Mouse (Mus musculus) forebrain, embryonic 13.5 days (tissue): ENCODE results near the gene Fnbp1l. TPM values are rescaled to one million over a fixed set of nuclear protein-coding genes. Genes with fewer than 3 reads are reported as not detected.

Source experiments
- ATAC-seq: fragments of 200-750 bp; cut with Nextera tagmentation; 2 replicates; pipeline ENCODE4 v1.8.0; 2017
- H3K27ac ChIP-seq: fragments of 300-500 bp; sonication (generic); 2 replicates; pipeline ENCODE4 v1.5.1; 2015; ENCODE audit warnings: inconsistent platforms, mild to moderate bottlenecking, moderate library complexity
- H3K27me3 ChIP-seq: fragments of 300-500 bp; sonication (generic); 2 replicates; pipeline ENCODE4 v1.6.1; 2015; ENCODE audit warnings: mild to moderate bottlenecking, inconsistent platforms
- H3K36me3 ChIP-seq: fragments of 300-500 bp; sonication (generic); 2 replicates; pipeline ENCODE4 v1.6.1; 2015; ENCODE audit warnings: mild to moderate bottlenecking, inconsistent platforms; ENCODE audit not compliant: poor library complexity, severe bottlenecking
- H3K4me1 ChIP-seq: fragments of 300-500 bp; sonication (generic); 2 replicates; pipeline ENCODE4 v1.6.1; 2015; ENCODE audit warnings: inconsistent platforms
- H3K4me2 ChIP-seq: fragments of 300-500 bp; sonication (generic); 2 replicates; pipeline ENCODE4 v1.6.1; 2015; ENCODE audit warnings: inconsistent platforms, mild to moderate bottlenecking, moderate library complexity
- H3K4me3 ChIP-seq: fragments of 300-500 bp; sonication (generic); 2 replicates; pipeline ENCODE4 v1.5.1; 2015; ENCODE audit warnings: mild to moderate bottlenecking, inconsistent platforms
- H3K9ac ChIP-seq: fragments of 300-500 bp; sonication (generic); 2 replicates; pipeline ENCODE4 v1.6.1; 2015; ENCODE audit warnings: mild to moderate bottlenecking, inconsistent platforms
- H3K9me3 ChIP-seq: fragments of 300-500 bp; sonication (generic); replicated peaks from 2 replicates; pipeline ENCODE4 v1.6.1; 2016; ENCODE audit warnings: inconsistent platforms
- WGBS: fragments of 180-500 bp; shearing (Covaris S2); methylation state at CpG from one replicate; pipeline ENCODE4 v1.1.7; 2015; 5-methylcytosine and 5-hydroxymethylcytosine counted together
- microRNA-seq: library from miRNA; unstranded; fragments of <30 nt; microRNA quantifications from one replicate; pipeline ENCODE4, GENCODE M21; 2016
- polyA plus RNA-seq: library from polyadenylated mRNA; unstranded; fragments of >200 nt; fragmentation: Nextera tagmentation; extraction: Ambion mirVana; gene quantifications from 2 replicates; pipeline ENCODE4 v1.2.1, GENCODE M21; 2015

The Fnbp1l gene
- polyA plus RNA-seq, 1 experiment from 2014 or later = 181 TPM

DNA sequence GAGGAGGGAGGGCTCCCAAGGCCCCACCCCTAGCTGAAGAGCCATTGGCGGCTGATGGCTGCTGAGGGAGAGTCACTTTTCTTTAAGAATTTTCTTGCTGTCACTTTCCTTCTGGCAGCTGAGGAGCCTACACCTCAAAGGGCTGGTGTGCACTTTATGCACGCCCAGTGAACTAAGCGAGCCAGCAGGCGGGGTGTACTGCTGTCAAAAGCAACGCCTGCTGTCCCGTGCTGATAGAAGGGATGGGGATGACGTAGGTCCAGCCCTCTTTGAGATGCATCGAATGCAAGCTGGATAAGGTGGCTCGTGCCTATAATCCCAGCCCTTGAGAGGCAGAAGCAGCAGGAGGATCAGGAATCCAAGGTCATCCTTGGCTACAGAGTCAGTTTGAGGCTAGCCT lies 118.6 kb downstream of the Fnbp1l start:
- no peaks in the 10 kb centered on the region for H3K4me1 ChIP-seq
- H3K36me3 ChIP-seq = no peaks in the 10 kb centered on the region
- no peak overlapping the region for H3K9ac ChIP-seq
- 75% methylated on average over 9 of the region's 9 CpGs for WGBS
- no peak overlapping the region for H3K27ac ChIP-seq
- ATAC-seq = no peak
- H3K27me3 ChIP-seq = no peaks in the 10 kb centered on the region
- H3K9me3 ChIP-seq = no peaks in the 10 kb centered on the region
- no peak overlapping the region for H3K4me3 ChIP-seq
- H3K4me2 ChIP-seq = no peak overlapping the region

DNA sequence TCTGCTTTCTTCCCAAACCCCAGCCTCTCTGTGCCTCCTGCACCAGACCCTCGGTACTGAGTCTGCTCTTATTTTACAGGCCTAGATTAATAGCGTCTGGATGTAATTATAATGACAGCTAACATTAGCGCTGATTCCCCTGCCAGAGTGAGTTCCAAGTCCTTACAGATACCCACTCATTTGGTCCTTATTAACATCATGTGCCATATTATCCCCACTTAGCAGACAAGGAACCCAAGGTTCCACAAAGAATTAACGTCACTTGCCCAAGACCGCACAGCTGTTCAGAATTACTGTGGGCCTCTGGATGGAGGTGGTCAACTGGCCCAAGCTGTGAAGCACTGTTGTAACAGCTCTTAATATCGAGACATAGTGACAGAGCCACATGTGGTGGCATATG lies 119.9 kb downstream of the Fnbp1l start:
- Histone ChIP-seq H3K9ac (no peak overlapping the region), H3K9me3 (no peaks in the 10 kb centered on the region), H3K4me3 (no peak overlapping the region), H3K4me2 (no peak overlapping the region), H3K27me3 (no peaks in the 10 kb centered on the region), H3K4me1 (no peaks in the 10 kb centered on the region), H3K27ac (no peak overlapping the region), H3K36me3 (no peaks in the 10 kb centered on the region)
- ATAC-seq = no peak
- WGBS = 75% methylated on average over 6 of the region's 6 CpGs

DNA sequence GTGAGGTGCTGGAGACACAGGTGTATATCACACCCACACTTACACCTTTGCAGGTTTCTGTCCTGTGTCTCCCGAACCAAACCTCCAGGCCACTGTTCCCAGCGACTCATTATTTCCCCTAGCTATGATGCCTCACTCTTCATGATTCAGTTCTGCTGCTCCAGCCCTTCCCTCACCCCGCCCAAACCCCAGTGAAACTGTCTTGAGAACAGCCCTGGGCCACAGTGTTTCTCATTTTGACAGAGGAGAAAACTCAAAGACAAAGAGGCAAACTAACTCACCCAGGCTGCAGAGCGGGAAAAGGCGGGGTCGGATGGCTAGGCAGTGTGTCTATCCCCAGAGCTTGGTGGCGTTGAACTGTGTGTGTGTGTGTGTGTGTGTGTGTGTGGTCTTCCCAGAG lies 121.0 kb downstream of the Fnbp1l start:
- Histone ChIP-seq H3K27ac (no peak overlapping the region), H3K9me3 (no peaks in the 10 kb centered on the region), H3K36me3 (no peaks in the 10 kb centered on the region), H3K4me3 (no peak overlapping the region), H3K4me2 (no peak overlapping the region), H3K27me3 (no peaks in the 10 kb centered on the region), H3K4me1 (peaks cover 5% of the 10 kb centered on the region), H3K9ac (no peak overlapping the region)
- no peak for ATAC-seq
- WGBS = 92% methylated on average over 7 of the region's 7 CpGs

DNA sequence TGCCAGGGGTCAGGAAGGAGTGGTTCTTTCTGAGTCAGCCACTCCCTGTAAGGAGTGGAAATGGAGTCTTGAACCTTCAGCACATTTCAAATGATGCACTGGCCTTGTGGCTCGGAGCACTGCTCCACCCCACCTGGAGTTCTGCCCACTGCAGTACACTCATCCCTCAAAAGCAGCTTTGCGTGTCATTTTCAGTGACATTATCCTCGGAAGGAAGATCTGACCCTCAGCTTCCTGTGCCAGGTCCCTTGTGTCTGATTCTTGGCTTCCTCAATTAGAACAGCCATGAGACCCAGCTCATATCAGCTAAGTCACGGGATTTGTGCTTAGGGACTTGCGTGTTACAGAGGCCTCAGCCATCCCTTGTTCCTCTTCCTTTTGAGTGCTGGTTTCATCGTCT lies 121.6 kb downstream of the Fnbp1l start:
- no peaks in the 10 kb centered on the region for H3K36me3 ChIP-seq
- no peaks in the 10 kb centered on the region for H3K27me3 ChIP-seq
- no peak overlapping the region for H3K4me2 ChIP-seq
- no peak overlapping the region for H3K9ac ChIP-seq
- WGBS = 91% methylated on average over 6 of the region's 6 CpGs
- no peak overlapping the region for H3K27ac ChIP-seq
- ATAC-seq = no peak
- H3K4me1 ChIP-seq = peaks cover 11% of the 10 kb centered on the region
- no peaks in the 10 kb centered on the region for H3K9me3 ChIP-seq
- no peak overlapping the region for H3K4me3 ChIP-seq

DNA sequence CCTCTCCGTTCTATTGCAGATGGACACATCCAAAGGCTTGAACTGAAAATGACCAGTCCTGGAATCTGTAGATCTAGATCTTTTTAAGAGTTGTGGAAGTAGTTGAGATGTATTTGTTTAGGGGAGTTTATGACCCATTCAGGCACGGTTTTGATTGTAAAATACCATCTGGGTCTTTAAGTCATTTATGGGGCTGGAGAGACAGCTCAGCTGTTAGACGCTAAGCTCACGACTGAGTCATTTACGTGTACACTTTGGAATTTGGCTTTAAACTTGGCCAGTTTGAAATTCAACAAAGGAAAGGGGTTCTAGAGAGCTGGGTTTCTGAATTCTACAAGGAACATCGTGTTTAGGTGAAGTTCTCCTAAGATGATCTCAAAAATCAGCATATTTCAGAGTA lies 124.8 kb downstream of the Fnbp1l start:
- WGBS = 94% methylated on average over 6 of the region's 6 CpGs
- H3K4me3 ChIP-seq = no peak overlapping the region
- H3K9ac ChIP-seq = no peak overlapping the region
- H3K36me3 ChIP-seq = no peaks in the 10 kb centered on the region
- H3K9me3 ChIP-seq = no peaks in the 10 kb centered on the region
- H3K27ac ChIP-seq = no peak overlapping the region
- ATAC-seq = no peak
- no peak overlapping the region for H3K4me2 ChIP-seq
- no peaks in the 10 kb centered on the region for H3K27me3 ChIP-seq
- H3K4me1 ChIP-seq = peaks cover 21% of the 10 kb centered on the region

DNA sequence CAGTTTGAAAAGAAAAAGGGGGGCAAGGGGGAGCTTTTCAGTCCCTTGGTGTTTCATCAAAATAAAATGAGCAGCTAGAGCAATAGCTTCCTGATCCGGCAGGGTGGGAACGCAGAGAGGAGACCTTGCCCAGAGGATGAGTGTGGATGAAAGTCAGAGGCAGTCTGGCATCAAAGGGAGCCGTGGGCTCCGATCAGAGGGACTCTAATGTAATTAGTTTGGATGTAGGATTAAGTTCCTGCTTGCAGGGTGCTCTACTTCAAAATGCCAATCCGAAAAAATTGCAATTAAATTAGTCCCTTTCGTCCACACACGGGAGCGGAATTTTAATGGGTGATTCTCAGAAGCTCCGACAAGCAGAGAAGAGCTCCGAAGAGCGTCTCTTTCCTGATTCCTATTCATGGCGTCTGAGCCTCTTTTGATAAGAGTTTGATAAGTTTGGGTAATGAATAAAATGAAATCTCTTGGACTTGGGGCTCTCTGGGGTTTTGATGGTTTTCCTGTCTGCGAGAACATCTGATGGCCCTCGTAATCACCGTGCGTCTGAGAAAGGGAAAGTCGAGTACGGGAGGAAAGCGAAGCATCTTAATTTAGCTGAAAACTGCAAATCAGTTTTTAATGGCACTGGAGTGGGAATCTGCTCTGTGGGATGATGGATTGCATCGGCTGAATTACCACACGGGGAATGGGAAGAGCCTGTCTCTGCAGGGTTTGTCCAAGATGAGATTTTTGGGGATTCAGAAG lies 126.5 kb downstream of the Fnbp1l start:
- 26% methylated on average over 21 of the region's 21 CpGs for WGBS

DNA sequence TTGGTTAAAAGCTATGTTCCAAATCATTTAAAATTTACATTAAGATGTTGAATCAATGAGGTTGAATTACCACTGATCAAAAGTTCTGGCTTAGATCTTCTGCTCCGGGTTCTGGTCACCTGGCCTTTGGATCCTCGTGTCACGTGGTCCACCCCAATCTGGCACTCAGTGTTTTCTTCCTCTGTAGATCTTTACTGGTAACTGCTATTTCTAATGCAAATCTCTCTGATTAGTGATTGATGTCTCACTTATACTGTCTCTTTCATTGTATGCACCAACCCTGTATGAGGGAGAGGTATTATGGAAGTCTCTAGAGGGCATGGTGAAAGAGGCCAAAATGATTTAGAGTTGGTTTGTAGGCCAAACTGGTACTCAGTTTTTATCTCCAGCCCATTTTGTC lies 127.5 kb downstream of the Fnbp1l start:
- no peak overlapping the region for H3K4me2 ChIP-seq

More for the DNA sequence above, 126.5 kb downstream of the Fnbp1l start:
- no peak overlapping the region for H3K27ac ChIP-seq
- H3K4me2 ChIP-seq = peak overlapping the region; percentile 50
- H3K27me3 ChIP-seq = no peaks in the 10 kb centered on the region
- H3K36me3 ChIP-seq = no peaks in the 10 kb centered on the region
- peak overlapping the region; percentile 40; the same call in 1 of the 2 replicates for H3K9ac ChIP-seq
- peaks cover 28% of the 10 kb centered on the region for H3K4me1 ChIP-seq
- H3K9me3 ChIP-seq = no peaks in the 10 kb centered on the region
- no peak for ATAC-seq
- peak overlapping the region; percentile 22 for H3K4me3 ChIP-seq

DNA sequence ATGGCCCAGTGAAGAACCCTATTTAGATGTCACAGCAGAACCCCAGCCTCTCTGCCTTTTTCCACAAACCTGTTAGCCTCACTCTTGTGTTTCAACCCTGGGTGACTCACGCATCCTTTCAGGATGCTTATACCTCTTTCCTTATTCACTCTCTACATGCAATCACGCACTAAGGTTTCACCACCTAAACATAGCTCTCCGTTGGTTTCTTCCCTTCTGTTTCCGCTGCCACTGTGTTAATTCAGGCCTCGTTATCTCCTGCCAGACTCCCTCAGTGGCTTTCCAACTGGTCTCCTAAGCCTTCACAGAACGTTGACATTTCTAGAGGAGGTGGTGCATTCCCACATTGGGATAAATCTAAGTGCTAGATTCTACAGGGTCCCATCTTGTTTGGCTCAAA lies 128.9 kb downstream of the Fnbp1l start:
- H3K27me3 ChIP-seq = no peaks in the 10 kb centered on the region
- no peak overlapping the region for H3K27ac ChIP-seq
- no peaks in the 10 kb centered on the region for H3K9me3 ChIP-seq
- no peak for ATAC-seq
- H3K4me3 ChIP-seq = no peak overlapping the region
- peaks cover 32% of the 10 kb centered on the region for H3K4me1 ChIP-seq
- no peak overlapping the region for H3K9ac ChIP-seq
- H3K4me2 ChIP-seq = no peak overlapping the region
- no peaks in the 10 kb centered on the region for H3K36me3 ChIP-seq
- WGBS = 67% methylated on average over 6 of the region's 6 CpGs

More for the DNA sequence above, 127.5 kb downstream of the Fnbp1l start:
- H3K4me3 ChIP-seq = no peak overlapping the region
- H3K36me3 ChIP-seq = no peaks in the 10 kb centered on the region
- H3K9me3 ChIP-seq = no peaks in the 10 kb centered on the region
- no peak overlapping the region for H3K27ac ChIP-seq
- WGBS = 80% methylated on average over 3 of the region's 3 CpGs
- peaks cover 32% of the 10 kb centered on the region for H3K4me1 ChIP-seq
- H3K27me3 ChIP-seq = no peaks in the 10 kb centered on the region
- no peak overlapping the region for H3K9ac ChIP-seq
- no peak for ATAC-seq

Small RNAs within 50 kb of the gene (microRNA-seq; reads per million reads assigned to microRNA genes)
- not detected for gene Mir7657

Other genes starting within 250 kb of the Fnbp1l start
- 3.6 and 3.7 TPM in 2 replicates for gene Pde5a, start 109.2 kb upstream of the Fnbp1l start, polyA plus RNA-seq